ENCODE assay signal across 27 mouse cellular contexts in genomic region chr10:20136505-20136904, GRCm38 (mm10). TPM values are rescaled to one million over a fixed set of nuclear protein-coding genes. Genes with fewer than 3 reads are reported as not detected.
A peak's percentile ranks its signal among the peaks of the same experiment; 100 is the strongest.
DNase-seq lines count a peak whose midpoint lies in the region; ATAC-seq and TF ChIP-seq lines count a peak whose summit lies in the region.
"Had no signal": no experiment of that assay in that cellular context is flagged by ENCODE, and none has a peak within 500 bp of the region (broad histone marks: within the 10 kb centered on the region; RNA-seq: fewer than 3 reads in every experiment).

No protein-coding gene starts in this region.

- no peaks in the 10 kb centered on the region for H3K27me3 ChIP-seq in intestine, postnatal 0 days (replicated peaks; ENCODE audit: control insufficient read depth, insufficient read depth, low read length)
- no peaks in the 10 kb centered on the region for H3K27me3 ChIP-seq in intestine, embryonic 15.5 days (replicated peaks)
- no peaks in the 10 kb centered on the region for H3K27me3 ChIP-seq in midbrain, embryonic 11.5 days (ENCODE audit: control insufficient read depth, insufficient read depth, low read length)
- no peaks in the 10 kb centered on the region for H3K27me3 ChIP-seq in midbrain, postnatal 0 days (ENCODE audit: insufficient read depth, low read length)
- no peaks in the 10 kb centered on the region for H3K27me3 ChIP-seq in hindbrain, postnatal 0 days (ENCODE audit: insufficient read depth, low read length)
- H3K27me3 ChIP-seq: embryonic facial prominence, embryonic 13.5 days; forebrain, embryonic 12.5 days; forebrain, embryonic 15.5 days; heart, embryonic 15.5 days; Patski had no signal

- no peak overlapping the region for H3K4me3 ChIP-seq in intestine, postnatal 0 days (ENCODE audit: low read depth, low read length)
- no peak overlapping the region for H3K4me3 ChIP-seq in intestine, embryonic 15.5 days (replicated peaks)
- no peak overlapping the region for H3K4me3 ChIP-seq in midbrain, embryonic 11.5 days (ENCODE audit: low read depth, low read length)
- no peak overlapping the region for H3K4me3 ChIP-seq in midbrain, postnatal 0 days (ENCODE audit: low read depth, low read length)
- H3K4me3 ChIP-seq in hindbrain, postnatal 0 days (ENCODE audit: low read length): no peak overlapping the region
- H3K4me3 ChIP-seq: embryonic facial prominence, embryonic 10.5 days; embryonic facial prominence, embryonic 13.5 days; erythroblast, embryonic 14.5 days; forebrain, embryonic 12.5 days; forebrain, embryonic 15.5 days; gastrocnemius, adult 2 months; heart, embryonic 15.5 days had no signal

- 54% methylated on average over 1 of the region's 1 CpGs for WGBS in intestine, postnatal 0 days
- 98% methylated on average over 1 of the region's 1 CpGs for WGBS in intestine, embryonic 15.5 days
- WGBS in midbrain, embryonic 11.5 days: 97% methylated on average over 1 of the region's 1 CpGs
- WGBS in midbrain, postnatal 0 days: 97% methylated on average over 1 of the region's 1 CpGs
- 92% methylated on average over 1 of the region's 1 CpGs for WGBS in hindbrain, postnatal 0 days

- H3K4me1 ChIP-seq in intestine, postnatal 0 days (replicated peaks; ENCODE audit: control insufficient read depth, insufficient read depth, low read length): no peaks in the 10 kb centered on the region
- H3K4me1 ChIP-seq in intestine, embryonic 15.5 days (replicated peaks): no peaks in the 10 kb centered on the region
- H3K4me1 ChIP-seq in midbrain, embryonic 11.5 days (ENCODE audit: control insufficient read depth, insufficient read depth, low read length): no peaks in the 10 kb centered on the region
- H3K4me1 ChIP-seq in midbrain, postnatal 0 days (ENCODE audit: insufficient read depth, low read length): no peaks in the 10 kb centered on the region
- no peaks in the 10 kb centered on the region for H3K4me1 ChIP-seq in hindbrain, postnatal 0 days (ENCODE audit: insufficient read depth, low read length)
- H3K4me1 ChIP-seq: embryonic facial prominence, embryonic 10.5 days; embryonic facial prominence, embryonic 13.5 days; forebrain, embryonic 12.5 days; forebrain, embryonic 15.5 days had no signal

- H3K9ac ChIP-seq in intestine, postnatal 0 days (ENCODE audit: low read depth, low read length): no peak overlapping the region
- no peak overlapping the region for H3K9ac ChIP-seq in intestine, embryonic 15.5 days
- no peak overlapping the region for H3K9ac ChIP-seq in midbrain, embryonic 11.5 days (ENCODE audit: low read length)
- H3K9ac ChIP-seq in midbrain, postnatal 0 days (replicated peaks; ENCODE audit: low read length, poor library complexity, severe bottlenecking): no peak overlapping the region
- H3K9ac ChIP-seq in hindbrain, postnatal 0 days (replicated peaks; ENCODE audit: low read length): no peak overlapping the region
- H3K9ac ChIP-seq: embryonic facial prominence, embryonic 13.5 days; forebrain, embryonic 12.5 days; forebrain, embryonic 15.5 days; heart, embryonic 15.5 days; hindbrain, embryonic 14.5 days had no signal

- H3K9me3 ChIP-seq in intestine, postnatal 0 days (ENCODE audit: control insufficient read depth): no peaks in the 10 kb centered on the region
- H3K9me3 ChIP-seq in intestine, embryonic 15.5 days: no peaks in the 10 kb centered on the region
- H3K9me3 ChIP-seq in midbrain, embryonic 11.5 days (ENCODE audit: control insufficient read depth, low read length): no peaks in the 10 kb centered on the region
- no peaks in the 10 kb centered on the region for H3K9me3 ChIP-seq in midbrain, postnatal 0 days (ENCODE audit: low read length)
- H3K9me3 ChIP-seq in hindbrain, postnatal 0 days (ENCODE audit: low read length): no peaks in the 10 kb centered on the region
- H3K9me3 ChIP-seq: embryonic facial prominence, embryonic 10.5 days; embryonic facial prominence, embryonic 13.5 days; forebrain, embryonic 12.5 days; forebrain, embryonic 15.5 days; heart, embryonic 15.5 days had no signal

- no peak overlapping the region for H3K27ac ChIP-seq in intestine, postnatal 0 days (ENCODE audit: low read depth, low read length)
- H3K27ac ChIP-seq in intestine, embryonic 15.5 days: no peak overlapping the region
- no peak overlapping the region for H3K27ac ChIP-seq in midbrain, embryonic 11.5 days (ENCODE audit: low read depth, low read length)
- H3K27ac ChIP-seq in midbrain, postnatal 0 days (ENCODE audit: low read depth, low read length): no peak overlapping the region
- H3K27ac ChIP-seq in hindbrain, postnatal 0 days: no peak overlapping the region
- H3K27ac ChIP-seq: embryonic facial prominence, embryonic 10.5 days; embryonic facial prominence, embryonic 13.5 days; forebrain, embryonic 12.5 days; forebrain, embryonic 15.5 days; gastrocnemius, adult 2 months; hindbrain, embryonic 14.5 days had no signal

- H3K4me2 ChIP-seq in intestine, postnatal 0 days (replicated peaks; ENCODE audit: low read depth): no peak overlapping the region
- no peak overlapping the region for H3K4me2 ChIP-seq in intestine, embryonic 15.5 days (replicated peaks)
- no peak overlapping the region for H3K4me2 ChIP-seq in midbrain, embryonic 11.5 days
- H3K4me2 ChIP-seq in midbrain, postnatal 0 days (ENCODE audit: low read depth, low read length, poor library complexity, severe bottlenecking): no peak overlapping the region
- no peak overlapping the region for H3K4me2 ChIP-seq in hindbrain, postnatal 0 days (ENCODE audit: low read depth, low read length)
- H3K4me2 ChIP-seq: embryonic facial prominence, embryonic 13.5 days; forebrain, embryonic 12.5 days; forebrain, embryonic 15.5 days; heart, embryonic 11.5 days; heart, embryonic 15.5 days; hindbrain, embryonic 14.5 days had no signal

- peak; percentile 61 for DNase-seq in midbrain, embryonic 11.5 days (ENCODE audit: low spot score, missing footprints)
- DNase-seq in midbrain, postnatal 0 days (ENCODE audit: low spot score): no peak
- peak; percentile 29 for DNase-seq in brain, adult 2 months (ENCODE audit: low read depth, low spot score)
- DNase-seq in hindbrain, postnatal 0 days (ENCODE audit: low spot score): no peak
- DNase-seq: adrenal gland, postnatal 10 days; adrenal gland, postnatal 36 days; cerebellum, adult 11-12 months; cerebellum, adult 8-10 months; cerebellum, postnatal 10 days; cerebellum, postnatal 36 days; embryo, embryonic 11 days; gastrocnemius, adult 2 months; gastrocnemius, postnatal 14 days; heart, postnatal 10 days; heart, postnatal 4 days had no signal

- ATAC-seq in intestine, postnatal 0 days: peak; percentile 50; the same call in 1 of the 2 replicates
- no peak for ATAC-seq in intestine, embryonic 15.5 days
- no peak for ATAC-seq in midbrain, embryonic 11.5 days (ENCODE audit: low FRiP score)
- no peak for ATAC-seq in midbrain, postnatal 0 days (ENCODE audit: low FRiP score)
- ATAC-seq in hindbrain, postnatal 0 days: no peak
- ATAC-seq: CD4-positive, CD25-positive, alpha-beta regulatory T cell, adult 4 months; forebrain, embryonic 15.5 days; Patski had no signal

- peaks cover 7% of the 10 kb centered on the region for H3K36me3 ChIP-seq in intestine, postnatal 0 days (ENCODE audit: control insufficient read depth, insufficient read depth)
- no peaks in the 10 kb centered on the region for H3K36me3 ChIP-seq in intestine, embryonic 15.5 days
- H3K36me3 ChIP-seq in midbrain, embryonic 11.5 days (ENCODE audit: control insufficient read depth, insufficient read depth, low read length): no peaks in the 10 kb centered on the region
- H3K36me3 ChIP-seq in midbrain, postnatal 0 days (ENCODE audit: insufficient read depth, low read length): no peaks in the 10 kb centered on the region
- no peaks in the 10 kb centered on the region for H3K36me3 ChIP-seq in hindbrain, postnatal 0 days (ENCODE audit: insufficient read depth, low read length)
- H3K36me3 ChIP-seq: embryonic facial prominence, embryonic 10.5 days; forebrain, embryonic 12.5 days; forebrain, embryonic 15.5 days had no signal

- TF ChIP-seq CTCF in intestine, postnatal 0 days (IDR thresholded peaks at IDR 0.05; ENCODE audit: low read depth): no peak
- TF ChIP-seq CTCF in midbrain, postnatal 0 days (IDR thresholded peaks at IDR 0.05): no peak
- TF ChIP-seq CTCF in hindbrain, postnatal 0 days (IDR thresholded peaks at IDR 0.05; ENCODE audit: low read depth): no peak

RNA-seq across cellular contexts. Expression of gene Map7, which starts 11.8 kb away (rescaled TPM):
- polyA plus RNA-seq in intestine, postnatal 0 days (2015; fragmentation: Nextera tagmentation; extraction: Ambion mirVana): 47.0 and 55.7 TPM in 2 replicates
- polyA plus RNA-seq in intestine, embryonic 15.5 days (2015; fragmentation: Nextera tagmentation; extraction: Ambion mirVana): 36.6 and 37.5 TPM in 2 replicates
- 5.6 and 6.3 TPM in 2 replicates for polyA plus RNA-seq in midbrain, embryonic 11.5 days (2014; fragmentation: Nextera tagmentation; extraction: Ambion mirVana)
- 8.3 and 13.9 TPM in 2 replicates for total RNA-seq in midbrain, postnatal 0 days (2014; rRNA removed)
- polyA plus RNA-seq in midbrain, postnatal 0 days (2015; fragmentation: Nextera tagmentation; extraction: Ambion mirVana): 6.6 and 8.7 TPM in 2 replicates
- 7.2 and 15.1 TPM in 2 replicates for total RNA-seq in hindbrain, postnatal 0 days (2014; rRNA removed)
- polyA plus RNA-seq in hindbrain, postnatal 0 days (2015; fragmentation: Nextera tagmentation; extraction: Ambion mirVana): 6.2 and 9.4 TPM in 2 replicates

Comparison
In these comparisons a context has a peak if more than half of its experiments do, and no peak if none do; other contexts are left out.
1. DNase-seq: peak in midbrain, embryonic 11.5 days (single experiment) and brain, adult 2 months (single experiment); none in midbrain, postnatal 0 days (single experiment) and hindbrain, postnatal 0 days (single experiment).